Mouse (Mus musculus) duodenum, adult 2 months (tissue): ENCODE data around the gene Cd24a. TPM values are rescaled to one million over a fixed set of nuclear protein-coding genes. Genes with fewer than 3 reads are reported as not detected.

Source experiments
- polyA plus RNA-seq: library from polyadenylated mRNA; depleted of rRNA; stranded (reverse); fragments of >200 nt; gene quantifications from 2 replicates; pipeline ENCODE4 v1.2.3, GENCODE M21; 2012; ENCODE audit warnings: low replicate concordance; rRNA removed

Cd24a gene
- 61.0 and 157 TPM in 2 replicates for polyA plus RNA-seq

GRCm38 (mm10) chr10:43577997-43578331 lies at the start of gene Cd24a:
Gene Cd24a (plus strand): TSS chr10:43578284.

GRCm38 (mm10) chr10:43540442-43541152 lies 37.5 kb upstream of the Cd24a start, which contains the start of gene 1700021F05Rik:
Gene 1700021F05Rik (minus strand): TSS chr10:43540994.

Other genes starting within 250 kb of the Cd24a start
- gene Bend3, start 99.5 kb upstream of the Cd24a start, polyA plus RNA-seq: 1.2 and 2.5 TPM in 2 replicates
- gene Gm9803, start 54.2 kb upstream of the Cd24a start, polyA plus RNA-seq: 88.8 and 140 TPM in 2 replicates
- 3.3 and 9.1 TPM in 2 replicates for gene 1700021F05Rik, start 37.3 kb upstream of the Cd24a start, polyA plus RNA-seq